Mouse (Mus musculus) fibroblast of lung, adult 2 months (primary cell): ENCODE data around the gene Gatad2b.
"Not testable (repeated sequence)": the region's sequence is repeated elsewhere in the genome, so short reads cannot be mapped to it uniquely, and the experiment has no call there.

Experiments
- DNase-seq: peaks from one replicate; pipeline ENCODE4 v3.0.0-alpha.2; 2011; ENCODE audit warnings: low read depth

Gene Gatad2b

GRCm38 (mm10) chr3:90265932-90266741 lies 26.8 kb upstream of the Gatad2b start:
- peak; percentile 15 for DNase-seq

GRCm38 (mm10) chr3:90266901-90267775 lies 25.8 kb upstream of the Gatad2b start:
- DNase-seq, result no peak

- DNase-seq, result no peak
These were observed 24.8 kb upstream of the Gatad2b start for GRCm38 (mm10) chr3:90268190-90268589.

- DNase-seq, result no peak
These were observed 24.0 kb upstream of the Gatad2b start for GRCm38 (mm10) chr3:90268971-90269370.

- DNase-seq, result no peak
These were observed 22.2 kb upstream of the Gatad2b start for GRCm38 (mm10) chr3:90270784-90271183.

GRCm38 (mm10) chr3:90272170-90272569 lies 20.8 kb upstream of the Gatad2b start:
- DNase-seq, result no peak

- no peak for DNase-seq
These were observed 19.1 kb upstream of the Gatad2b start for GRCm38 (mm10) chr3:90273855-90274254.

- DNase-seq, result no peak
These were observed 17.7 kb upstream of the Gatad2b start for GRCm38 (mm10) chr3:90275286-90275685.

GRCm38 (mm10) chr3:90276858-90277257 lies 16.1 kb upstream of the Gatad2b start:
- DNase-seq, result no peak

GRCm38 (mm10) chr3:90277793-90278192 lies 15.2 kb upstream of the Gatad2b start:
- no peak for DNase-seq

GRCm38 (mm10) chr3:90278211-90278610 lies 14.8 kb upstream of the Gatad2b start:
- DNase-seq, result no peak

GRCm38 (mm10) chr3:90279216-90279615 lies 13.8 kb upstream of the Gatad2b start:
- DNase-seq, result no peak

- DNase-seq, result no peak
These were observed 13.2 kb upstream of the Gatad2b start for GRCm38 (mm10) chr3:90279743-90280142.

GRCm38 (mm10) chr3:90280708-90281107 lies 12.3 kb upstream of the Gatad2b start:
- DNase-seq, result no peak

- no peak for DNase-seq
These were observed 8.8 kb upstream of the Gatad2b start for GRCm38 (mm10) chr3:90284150-90284549.

- not testable (repeated sequence) for DNase-seq
These were observed 3.6 kb upstream of the Gatad2b start for GRCm38 (mm10) chr3:90289403-90289802.

GRCm38 (mm10) chr3:90290602-90291001 lies 2.4 kb upstream of the Gatad2b start:
- no peak for DNase-seq

- no peak for DNase-seq
These were observed 1.0 kb upstream of the Gatad2b start for GRCm38 (mm10) chr3:90291982-90292344.

GRCm38 (mm10) chr3:90293352-90294063 lies 530 bp downstream of the Gatad2b start:
- no peak for DNase-seq

- no peak for DNase-seq
These were observed 1.1 kb downstream of the Gatad2b start for GRCm38 (mm10) chr3:90294064-90294440.

- no peak for DNase-seq
These were observed 1.7 kb downstream of the Gatad2b start for GRCm38 (mm10) chr3:90294651-90295050.

- no peak for DNase-seq
These were observed 12.8 kb downstream of the Gatad2b start for GRCm38 (mm10) chr3:90305801-90306200.
